Mouse (Mus musculus): Measurements from ENCODE around the gene Slc10a2. TPM values are rescaled to one million over a fixed set of nuclear protein-coding genes. Genes with fewer than 3 reads are reported as not detected.

Gene Slc10a2
- polyA plus RNA-seq, 1 experiment from 2014 or later: not detected

- no peaks in the 10 kb centered on the region for H3K36me3 ChIP-seq (ENCODE audit: control insufficient read depth, insufficient read depth, low read length)
Measured at GRCm38 (mm10) chr8:5038811-5039561, 66.2 kb downstream of the Slc10a2 start.

More at GRCm38 (mm10) chr8:5038811-5039561, 66.2 kb downstream of the Slc10a2 start:
- Histone ChIP-seq H3K9me3 (replicated peaks; ENCODE audit: control insufficient read depth, low read length) (no peaks in the 10 kb centered on the region), H3K4me2 (no peak overlapping the region), H3K4me3 (ENCODE audit: low read depth, low read length) (no peak overlapping the region), H3K4me1 (ENCODE audit: control insufficient read depth, insufficient read depth, low read length) (no peaks in the 10 kb centered on the region), H3K27me3 (ENCODE audit: control insufficient read depth, insufficient read depth, low read length) (no peaks in the 10 kb centered on the region), H3K27ac (ENCODE audit: low read depth, low read length) (no peak overlapping the region), H3K9ac (ENCODE audit: low read depth, low read length) (no peak overlapping the region)
- WGBS (ENCODE audit: insufficient replicate concordance): 69% methylated on average over 4 of the region's 4 CpGs
- no peak for ATAC-seq (replicated peaks; ENCODE audit: insufficient number of reproducible peaks, low FRiP score, low TSS enrichment)
